Mouse (Mus musculus): ENCODE measurements around the gene Chd5. TPM values are rescaled to one million over a fixed set of nuclear protein-coding genes. Genes with fewer than 3 reads are reported as not detected.
A peak's percentile ranks its signal among the peaks of the same experiment; 100 is the strongest.

Gene Chd5
- total RNA-seq, 4 experiments from 2014 or later = 0.19 to 0.59 (median 0.27) TPM

- no peak for DNase-seq (ENCODE audit: low spot score)
These were observed 20.8 kb upstream of the Chd5 start for GRCm38 (mm10) chr4:152317631-152318033.

- DNase-seq (ENCODE audit: low spot score) = peak; percentile 58
These were observed 19.8 kb upstream of the Chd5 start, which contains the start of gene Rnf207 for GRCm38 (mm10) chr4:152318517-152319234. Gene Rnf207 (minus strand): TSS chr4:152318993.

DNA sequence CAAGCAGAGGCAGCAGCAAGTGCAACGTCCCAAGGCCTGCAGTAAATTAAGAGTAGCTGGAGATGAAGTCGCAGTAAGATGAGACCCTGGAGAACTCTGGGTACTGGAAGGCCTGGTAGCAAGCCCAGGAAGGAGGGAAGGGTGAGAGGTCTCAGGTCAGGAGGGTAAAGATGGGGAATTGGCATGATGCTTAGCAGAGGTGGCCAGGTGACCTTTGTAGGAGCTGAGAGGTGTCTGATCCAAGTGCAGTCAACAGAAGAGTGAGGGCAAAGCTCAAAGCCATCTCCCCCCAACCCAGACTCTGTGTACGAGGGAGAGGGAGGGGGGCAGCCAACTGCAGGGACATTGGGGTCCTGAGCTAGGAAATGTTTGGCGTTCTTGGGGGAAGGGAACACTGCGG lies 17.0 kb upstream of the Chd5 start:
- no peak for DNase-seq (ENCODE audit: low spot score)

GRCm38 (mm10) chr4:152324641-152325562 lies 13.5 kb upstream of the Chd5 start:
- DNase-seq (ENCODE audit: low spot score) = no peak

- peak; percentile 96 for DNase-seq (ENCODE audit: low spot score)
These were observed 12.7 kb upstream of the Chd5 start, which contains the start of gene Rpl22 for GRCm38 (mm10) chr4:152325574-152326411. Gene Rpl22 (plus strand): TSS chr4:152325742.

DNA sequence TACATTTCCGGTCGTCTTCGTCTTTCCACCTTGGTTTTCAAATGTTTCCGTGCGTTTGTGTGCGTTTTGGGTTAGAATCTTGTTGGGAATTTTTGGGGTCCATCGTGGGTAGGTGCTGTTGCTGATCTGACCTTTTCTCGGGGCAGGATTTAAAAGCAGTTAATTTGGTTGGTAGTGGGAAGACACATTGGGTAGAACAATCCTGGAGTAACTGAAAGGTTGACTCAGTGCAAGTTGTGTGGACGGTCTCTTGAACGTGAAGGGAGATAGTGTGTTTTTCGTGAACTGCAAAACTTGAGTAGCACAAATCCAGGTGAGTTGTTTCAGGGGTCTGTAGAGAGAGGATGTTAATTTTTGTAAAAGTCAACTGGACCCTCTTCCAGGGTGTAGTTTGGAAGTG lies 11.9 kb upstream of the Chd5 start:
- DNase-seq (ENCODE audit: low spot score) = no peak

GRCm38 (mm10) chr4:152328691-152329090 lies 9.8 kb upstream of the Chd5 start:
- DNase-seq (ENCODE audit: low spot score) = no peak

- DNase-seq (ENCODE audit: low spot score) = peak; percentile 68
These were observed 5.5 kb upstream of the Chd5 start for GRCm38 (mm10) chr4:152332952-152333351.

DNA sequence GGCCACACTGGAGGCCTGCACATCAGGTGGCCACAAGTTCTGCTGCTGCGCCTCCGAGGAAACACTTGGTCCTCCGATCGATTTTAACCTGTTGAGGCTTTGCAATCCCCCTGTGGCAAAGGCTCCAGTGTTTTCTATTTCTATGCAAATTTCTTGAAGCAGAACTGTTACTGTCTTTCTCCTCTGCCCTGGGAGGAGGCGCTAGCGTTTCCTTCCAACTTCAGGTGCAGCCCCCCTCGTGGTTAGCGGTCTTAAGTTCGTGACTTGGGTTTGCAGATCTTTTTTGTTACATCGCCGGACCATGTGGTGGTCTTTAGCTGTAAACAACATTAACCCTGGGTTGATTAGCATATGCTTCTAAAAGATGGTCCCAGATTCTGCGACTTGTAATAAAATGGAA lies 4.9 kb upstream of the Chd5 start:
- no peak for DNase-seq (ENCODE audit: low spot score)

DNA sequence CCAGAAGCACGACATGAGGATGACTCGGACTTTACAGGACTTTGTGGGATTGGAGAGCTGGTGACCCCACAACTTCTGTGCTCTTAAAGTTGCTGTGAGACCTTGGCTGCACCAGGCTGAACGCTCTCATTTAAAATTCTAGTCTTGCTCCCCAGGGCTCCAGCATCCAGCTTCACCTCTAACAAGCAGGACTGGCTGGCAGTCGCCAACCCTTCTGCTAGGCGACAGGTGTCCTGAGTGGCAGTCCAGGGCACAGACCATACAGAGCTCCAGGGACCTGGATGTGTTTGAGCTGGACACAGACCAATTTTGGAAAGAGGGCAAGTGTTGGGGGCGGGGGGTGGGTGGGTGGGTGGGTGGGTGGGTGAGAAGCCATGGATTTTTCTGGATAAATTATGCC lies 679 bp upstream of the Chd5 start:
- no peak for DNase-seq (ENCODE audit: low spot score)

GRCm38 (mm10) chr4:152339293-152339790 lies 891 bp downstream of the Chd5 start:
- no peak for DNase-seq (ENCODE audit: low spot score)

GRCm38 (mm10) chr4:152340584-152341284 lies 2.3 kb downstream of the Chd5 start:
- no peak for DNase-seq (ENCODE audit: low spot score)

DNA sequence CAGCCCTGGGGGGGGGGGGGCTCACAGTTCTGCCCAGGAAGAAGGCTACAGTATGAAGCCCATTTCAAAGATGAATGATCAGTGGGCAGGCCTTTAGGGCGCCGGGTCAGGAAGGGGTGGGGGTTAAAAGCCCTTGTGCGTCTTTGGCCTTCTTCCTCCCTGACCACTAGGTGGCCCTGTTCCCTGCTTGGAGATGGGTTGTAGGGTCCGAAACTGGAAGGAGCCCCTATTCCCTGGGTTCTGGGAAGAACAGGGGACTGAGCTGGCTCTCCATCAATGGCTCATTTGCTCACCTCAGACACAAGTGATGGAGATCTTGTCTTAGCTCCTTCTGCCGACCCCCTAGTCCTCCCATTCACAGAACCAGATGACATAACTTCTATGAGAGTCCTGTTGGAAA lies 4.8 kb downstream of the Chd5 start:
- no peak for DNase-seq (ENCODE audit: low spot score)

GRCm38 (mm10) chr4:152344651-152345050 lies 6.2 kb downstream of the Chd5 start:
- no peak for DNase-seq (ENCODE audit: low spot score)

DNA sequence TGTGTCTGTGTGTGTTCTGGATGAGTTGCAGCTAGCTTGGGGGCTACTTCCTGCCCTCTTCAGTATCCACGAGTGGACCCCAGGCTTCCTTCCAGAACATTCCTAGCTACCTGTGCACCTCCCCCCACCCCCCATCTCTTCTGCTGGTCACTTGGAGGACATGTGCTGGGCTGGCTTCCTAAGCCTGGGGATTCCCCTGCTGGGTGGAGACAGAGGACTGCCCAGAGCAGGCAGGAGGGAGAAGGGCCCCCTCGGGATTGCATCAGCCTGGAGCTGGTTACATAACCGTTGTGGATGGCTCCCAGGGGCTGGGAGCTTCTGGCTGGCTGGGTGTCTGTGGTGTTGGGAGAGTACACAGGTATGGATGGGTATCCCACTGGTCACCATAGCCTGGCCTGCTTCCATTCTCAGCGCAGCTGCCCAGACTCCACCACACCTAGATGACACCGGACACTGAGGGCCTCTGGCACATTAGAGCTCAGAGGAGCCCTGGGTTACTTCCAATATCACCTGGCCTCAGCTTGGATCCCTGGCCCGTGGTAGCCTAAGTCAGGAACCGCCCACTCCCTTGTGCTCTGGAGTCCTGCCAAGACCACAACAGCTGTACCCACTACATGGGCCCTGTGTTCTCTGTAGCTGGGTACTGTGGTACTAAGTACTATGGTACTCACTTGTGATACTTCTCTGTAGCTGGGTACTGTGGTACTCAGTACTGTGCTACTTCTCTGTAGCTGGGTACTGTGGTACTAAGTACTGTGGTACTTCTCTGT lies 6.9 kb downstream of the Chd5 start:
- peak; percentile 49 for DNase-seq (ENCODE audit: low spot score)

- no peak for DNase-seq (ENCODE audit: low spot score)
These were observed 11.5 kb downstream of the Chd5 start for GRCm38 (mm10) chr4:152349837-152350381.

DNA sequence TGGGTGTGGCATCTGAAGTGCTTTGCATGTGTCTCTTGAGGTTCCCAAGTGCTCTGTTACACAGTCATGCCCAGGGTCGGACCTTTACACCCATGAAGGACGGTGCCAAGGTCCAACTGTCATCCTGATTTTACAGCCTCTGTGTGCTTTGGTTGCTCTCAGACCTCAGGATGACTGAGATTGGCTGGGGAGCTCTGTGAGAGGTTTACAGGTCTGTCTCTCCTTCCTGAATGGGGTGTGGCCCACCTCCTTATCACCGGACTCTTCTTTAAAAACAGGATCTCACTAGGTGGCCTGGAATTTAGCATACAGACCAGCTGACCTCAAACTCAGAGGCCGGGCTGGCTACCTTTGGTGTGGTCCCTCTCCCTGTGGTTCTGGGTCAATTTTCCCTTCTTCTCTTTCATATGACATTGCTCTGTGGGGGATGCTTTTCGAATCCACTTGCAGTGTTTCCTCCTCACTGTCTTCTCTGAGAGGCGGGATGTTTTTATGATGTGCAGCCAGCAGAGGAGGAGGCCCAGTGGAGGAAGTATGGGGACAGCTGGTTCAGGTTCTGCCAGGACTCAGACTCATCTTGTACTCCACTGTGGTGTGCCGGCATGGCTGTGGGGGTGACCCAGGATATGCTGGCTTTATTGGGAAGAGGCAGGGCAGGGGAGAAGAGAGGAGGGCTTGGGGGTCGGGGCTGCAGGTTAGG lies 12.4 kb downstream of the Chd5 start:
- DNase-seq (ENCODE audit: low spot score) = no peak

DNA sequence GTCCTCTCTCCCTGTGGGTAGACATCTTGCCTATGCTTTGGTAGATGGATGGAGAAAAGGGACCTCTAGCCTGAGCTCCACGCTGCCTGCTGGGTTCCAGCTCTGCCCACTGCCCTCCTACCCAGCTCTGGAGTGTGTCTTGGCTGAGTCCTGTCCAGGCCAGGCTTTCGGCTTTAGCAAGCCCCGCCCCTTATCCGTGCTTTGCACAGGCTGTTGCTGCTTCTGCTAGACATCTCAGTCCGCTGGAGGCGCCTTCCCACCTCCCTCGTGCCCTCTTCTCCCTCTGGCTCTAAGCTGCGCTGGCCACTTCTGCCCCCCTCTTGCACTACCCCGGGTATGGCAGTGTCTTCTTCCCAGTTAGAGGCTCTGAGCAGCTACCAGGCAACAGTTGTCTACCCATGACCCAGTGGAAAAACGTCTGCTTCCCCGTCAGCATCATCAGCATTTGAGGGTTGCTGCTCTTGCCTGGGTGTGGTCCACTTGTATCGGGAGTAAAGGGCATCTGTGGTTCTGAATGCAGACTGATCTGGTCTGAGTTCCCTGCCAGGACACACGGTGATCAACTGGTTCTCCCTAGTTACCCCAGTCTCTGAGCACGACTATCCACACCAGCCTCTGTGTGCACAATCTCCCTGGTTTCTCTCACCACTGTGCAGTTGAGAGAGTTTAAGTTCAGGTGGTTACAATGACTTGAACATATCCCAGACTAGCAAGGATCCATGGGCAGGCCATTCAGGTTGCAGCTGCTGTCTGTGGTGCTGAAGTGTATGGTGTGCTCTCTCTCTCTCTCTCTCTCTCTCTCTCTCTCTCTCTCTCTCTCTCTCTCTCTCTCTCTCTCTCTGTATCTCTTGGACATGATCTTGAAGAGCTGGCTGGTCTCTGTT lies 13.2 kb downstream of the Chd5 start:
- no peak for DNase-seq (ENCODE audit: low spot score)
